Mouse (Mus musculus): ENCODE data around the gene Lsg1. TPM values are rescaled to one million over a fixed set of nuclear protein-coding genes. Genes with fewer than 3 reads are reported as not detected.
A peak's percentile ranks its signal among the peaks of the same experiment; 100 is the strongest.

Gene Lsg1
- polyA plus RNA-seq, 1 experiment from 2014 or later, result 36.2 TPM

- peaks cover 22% of the 10 kb centered on the region; the same call in 1 of the 2 replicates for H3K36me3 ChIP-seq
- no peak overlapping the region for H3K4me3 ChIP-seq
- no peak overlapping the region for H3K27ac ChIP-seq
- no peak overlapping the region for H3K9ac ChIP-seq
- no peaks in the 10 kb centered on the region for H3K9me3 ChIP-seq (replicated peaks)
- H3K4me1 ChIP-seq (replicated peaks), result peaks cover 8% of the 10 kb centered on the region
- ATAC-seq (replicated peaks; ENCODE audit: insufficient number of reproducible peaks, insufficient read depth, low FRiP score, low read depth), result no peak
- no peak overlapping the region for H3K4me2 ChIP-seq
- WGBS, result 79% methylated on average over 8 of the region's 8 CpGs
- no peaks in the 10 kb centered on the region for H3K27me3 ChIP-seq
Measured at GRCm38 (mm10) chr16:30528386-30528785, 59.0 kb downstream of the Lsg1 start.

- H3K9me3 ChIP-seq (replicated peaks), result no peaks in the 10 kb centered on the region
- H3K36me3 ChIP-seq, result peaks cover 22% of the 10 kb centered on the region; the same call in 1 of the 2 replicates
- no peaks in the 10 kb centered on the region for H3K27me3 ChIP-seq
- no peak overlapping the region for H3K4me3 ChIP-seq
- no peak overlapping the region for H3K9ac ChIP-seq
- no peak overlapping the region for H3K4me2 ChIP-seq
- no peak overlapping the region for H3K27ac ChIP-seq
- 63% methylated on average over 2 of the region's 2 CpGs for WGBS
- no peak for ATAC-seq (replicated peaks; ENCODE audit: insufficient number of reproducible peaks, insufficient read depth, low FRiP score, low read depth)
- H3K4me1 ChIP-seq (replicated peaks), result peaks cover 8% of the 10 kb centered on the region; the same call in 1 of the 2 replicates
Measured at GRCm38 (mm10) chr16:30527889-30528288, 59.5 kb downstream of the Lsg1 start.

- WGBS, result 74% methylated on average over 14 of the region's 14 CpGs
- H3K36me3 ChIP-seq, result peaks cover 27% of the 10 kb centered on the region; the same call in 1 of the 2 replicates
- no peak overlapping the region for H3K4me3 ChIP-seq
- ATAC-seq (replicated peaks; ENCODE audit: insufficient number of reproducible peaks, insufficient read depth, low FRiP score, low read depth), result no peak
- H3K4me2 ChIP-seq, result no peak overlapping the region
- H3K9me3 ChIP-seq (replicated peaks), result no peaks in the 10 kb centered on the region
- no peak overlapping the region for H3K9ac ChIP-seq
- no peaks in the 10 kb centered on the region for H3K27me3 ChIP-seq
- H3K4me1 ChIP-seq (replicated peaks), result 0 out of 2 replicates have a peak, but pooled peaks cover under 1% of the 10 kb centered on the region
- H3K27ac ChIP-seq, result no peak overlapping the region
Measured at GRCm38 (mm10) chr16:30525756-30526155, 61.6 kb downstream of the Lsg1 start.

- 89% methylated on average over 6 of the region's 6 CpGs for WGBS
- no peak overlapping the region for H3K4me3 ChIP-seq
- H3K36me3 ChIP-seq, result peaks cover 22% of the 10 kb centered on the region; the same call in 1 of the 2 replicates
- H3K9ac ChIP-seq, result no peak overlapping the region
- no peaks in the 10 kb centered on the region for H3K9me3 ChIP-seq (replicated peaks)
- H3K4me1 ChIP-seq (replicated peaks), result peaks cover 5% of the 10 kb centered on the region
- no peaks in the 10 kb centered on the region for H3K27me3 ChIP-seq
- ATAC-seq (replicated peaks; ENCODE audit: insufficient number of reproducible peaks, insufficient read depth, low FRiP score, low read depth), result no peak
- no peak overlapping the region for H3K4me2 ChIP-seq
- no peak overlapping the region for H3K27ac ChIP-seq
Measured at GRCm38 (mm10) chr16:30524481-30524880, 62.9 kb downstream of the Lsg1 start.

GRCm38 (mm10) chr16:30522253-30522940 lies 65.0 kb downstream of the Lsg1 start:
- no peak overlapping the region for H3K27ac ChIP-seq
- WGBS, result 69% methylated on average over 10 of the region's 10 CpGs
- H3K27me3 ChIP-seq, result no peaks in the 10 kb centered on the region
- no peak overlapping the region for H3K4me2 ChIP-seq
- 0 out of 2 replicates have a peak, but pooled peaks have one; percentile 24 for ATAC-seq (replicated peaks; ENCODE audit: insufficient number of reproducible peaks, insufficient read depth, low FRiP score, low read depth)
- no peaks in the 10 kb centered on the region for H3K9me3 ChIP-seq (replicated peaks)
- no peak overlapping the region for H3K9ac ChIP-seq
- peaks cover 18% of the 10 kb centered on the region for H3K4me1 ChIP-seq (replicated peaks)
- no peak overlapping the region for H3K4me3 ChIP-seq
- peaks cover 17% of the 10 kb centered on the region; the same call in 1 of the 2 replicates for H3K36me3 ChIP-seq

- H3K4me1 ChIP-seq (replicated peaks), result peaks cover 18% of the 10 kb centered on the region
- H3K4me3 ChIP-seq, result no peak overlapping the region
- H3K36me3 ChIP-seq, result peaks cover 13% of the 10 kb centered on the region; the same call in 1 of the 2 replicates
- no peak overlapping the region for H3K9ac ChIP-seq
- WGBS, result 62% methylated on average over 3 of the region's 3 CpGs
- H3K27ac ChIP-seq, result no peak overlapping the region
- ATAC-seq (replicated peaks; ENCODE audit: insufficient number of reproducible peaks, insufficient read depth, low FRiP score, low read depth), result no peak
- H3K27me3 ChIP-seq, result no peaks in the 10 kb centered on the region
- H3K4me2 ChIP-seq, result no peak overlapping the region
- H3K9me3 ChIP-seq (replicated peaks), result no peaks in the 10 kb centered on the region
Measured at GRCm38 (mm10) chr16:30521147-30521546, 66.2 kb downstream of the Lsg1 start.

GRCm38 (mm10) chr16:30520361-30520823 lies 67.0 kb downstream of the Lsg1 start:
- peak overlapping the region; percentile 64; the same call in 1 of the 2 replicates for H3K27ac ChIP-seq
- peak overlapping the region; percentile 61 for H3K4me2 ChIP-seq
- peak overlapping the region; percentile 25; the same call in 1 of the 2 replicates for H3K9ac ChIP-seq
- no peaks in the 10 kb centered on the region for H3K27me3 ChIP-seq
- no peak for ATAC-seq (replicated peaks; ENCODE audit: insufficient number of reproducible peaks, insufficient read depth, low FRiP score, low read depth)
- peaks cover 13% of the 10 kb centered on the region; the same call in 1 of the 2 replicates for H3K36me3 ChIP-seq
- no peaks in the 10 kb centered on the region for H3K9me3 ChIP-seq (replicated peaks)
- 8% methylated on average over 9 of the region's 9 CpGs for WGBS
- peaks cover 18% of the 10 kb centered on the region for H3K4me1 ChIP-seq (replicated peaks)
- H3K4me3 ChIP-seq, result peak overlapping the region; percentile 36

GRCm38 (mm10) chr16:30518635-30519034 lies 68.8 kb downstream of the Lsg1 start:
- Histone ChIP-seq H3K9me3 (replicated peaks) (no peaks in the 10 kb centered on the region), H3K9ac (no peak overlapping the region), H3K4me2 (no peak overlapping the region), H3K36me3 (peaks cover 5% of the 10 kb centered on the region; the same call in 1 of the 2 replicates), H3K4me3 (no peak overlapping the region), H3K27ac (no peak overlapping the region), H3K27me3 (no peaks in the 10 kb centered on the region), H3K4me1 (replicated peaks) (peaks cover 23% of the 10 kb centered on the region)
- ATAC-seq (replicated peaks; ENCODE audit: insufficient number of reproducible peaks, insufficient read depth, low FRiP score, low read depth), result no peak
- 70% methylated on average over 9 of the region's 9 CpGs for WGBS

GRCm38 (mm10) chr16:30517666-30518283 lies 69.6 kb downstream of the Lsg1 start:
- ATAC-seq (replicated peaks; ENCODE audit: insufficient number of reproducible peaks, insufficient read depth, low FRiP score, low read depth), result no peak
- 22% methylated on average over 11 of the region's 11 CpGs for WGBS
- Histone ChIP-seq H3K27ac (peak overlapping the region; percentile 46), H3K9ac (peak overlapping the region; percentile 19; the same call in 1 of the 2 replicates), H3K4me2 (peak overlapping the region; percentile 37; the same call in 1 of the 2 replicates), H3K4me3 (no peak overlapping the region), H3K9me3 (replicated peaks) (no peaks in the 10 kb centered on the region), H3K36me3 (peaks cover 5% of the 10 kb centered on the region; the same call in 1 of the 2 replicates), H3K4me1 (replicated peaks) (peaks cover 32% of the 10 kb centered on the region), H3K27me3 (no peaks in the 10 kb centered on the region)

- H3K4me3 ChIP-seq, result no peak overlapping the region
- ATAC-seq (replicated peaks; ENCODE audit: insufficient number of reproducible peaks, insufficient read depth, low FRiP score, low read depth), result no peak
- H3K4me1 ChIP-seq (replicated peaks), result peaks cover 39% of the 10 kb centered on the region
- no peaks in the 10 kb centered on the region for H3K27me3 ChIP-seq
- 83% methylated on average over 9 of the region's 9 CpGs for WGBS
- no peaks in the 10 kb centered on the region for H3K9me3 ChIP-seq (replicated peaks)
- H3K36me3 ChIP-seq, result no peaks in the 10 kb centered on the region
- no peak overlapping the region for H3K9ac ChIP-seq
- H3K27ac ChIP-seq, result no peak overlapping the region
- no peak overlapping the region for H3K4me2 ChIP-seq
Measured at GRCm38 (mm10) chr16:30516993-30517392, 70.4 kb downstream of the Lsg1 start.

GRCm38 (mm10) chr16:30515418-30515817 lies 72.0 kb downstream of the Lsg1 start:
- ATAC-seq (replicated peaks; ENCODE audit: insufficient number of reproducible peaks, insufficient read depth, low FRiP score, low read depth), result no peak
- H3K9ac ChIP-seq, result no peak overlapping the region
- WGBS, result 69% methylated on average over 12 of the region's 12 CpGs
- H3K4me2 ChIP-seq, result no peak overlapping the region
- peaks cover 44% of the 10 kb centered on the region for H3K4me1 ChIP-seq (replicated peaks)
- H3K9me3 ChIP-seq (replicated peaks), result no peaks in the 10 kb centered on the region
- no peak overlapping the region for H3K27ac ChIP-seq
- H3K36me3 ChIP-seq, result no peaks in the 10 kb centered on the region
- no peaks in the 10 kb centered on the region for H3K27me3 ChIP-seq
- no peak overlapping the region for H3K4me3 ChIP-seq

Measured in heart, embryonic 15.5 days (tissue).